Mouse (Mus musculus): ENCODE measurements around the gene Cntn5. TPM values are rescaled to one million over a fixed set of nuclear protein-coding genes. Genes with fewer than 3 reads are reported as not detected.

The Cntn5 gene
- polyA plus RNA-seq (2014; fragmentation: Illumina TruSeq; extraction: RNeasy Lipid Tissue Mini Kit (QIAGEN cat#74804)) = 0.34 TPM

DNA sequence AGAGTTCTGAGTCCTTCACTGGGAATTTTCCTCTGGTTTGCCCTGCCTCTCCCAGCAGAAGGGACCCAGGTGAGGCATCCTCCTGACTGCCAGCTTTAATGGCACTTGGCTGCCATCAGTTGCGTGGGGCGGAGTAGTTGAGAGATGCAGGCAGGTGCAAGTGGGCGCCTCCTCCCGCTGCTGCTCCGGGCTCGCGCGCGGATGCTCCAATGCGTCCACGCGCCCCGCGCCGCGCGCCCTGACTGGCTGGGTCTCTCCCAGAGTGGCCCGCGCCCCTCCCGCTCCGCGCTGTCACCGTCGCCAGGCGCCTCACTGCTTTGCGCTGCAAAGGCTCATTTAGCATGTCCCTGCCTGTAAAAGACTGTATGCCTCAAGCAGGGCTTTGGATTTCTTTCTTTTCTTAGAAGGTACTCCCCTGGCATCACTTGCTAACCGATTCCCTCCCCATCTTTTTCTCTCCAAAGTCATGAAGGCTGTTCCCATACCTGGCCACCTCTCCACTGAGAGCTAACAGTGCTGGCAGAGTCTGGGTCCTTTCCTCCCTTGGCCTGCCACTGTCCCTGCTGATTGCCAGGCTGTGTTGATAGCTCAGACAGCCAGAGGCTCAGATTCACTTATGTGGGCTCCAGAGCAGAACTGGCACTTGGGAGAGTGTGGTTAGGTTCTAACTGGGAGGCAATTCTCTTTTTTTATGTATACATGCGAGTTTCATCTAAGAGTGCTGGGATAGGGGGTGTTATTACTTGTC lies at the start of gene Cntn5:
Cntn5 (minus strand) TSS at position 160 of the 748 bp plus-strand sequence.

Measured in ovary, adult 10 weeks (tissue).